Mouse (Mus musculus): ENCODE measurements around the gene Sh3bgrl. TPM values are rescaled to one million over a fixed set of nuclear protein-coding genes. Genes with fewer than 3 reads are reported as not detected.

The Sh3bgrl gene
- polyA plus RNA-seq, 1 experiment from 2014 or later: 50.9 TPM

- Histone ChIP-seq H3K4me2 (no peak overlapping the region), H3K36me3 (no peaks in the 10 kb centered on the region), H3K27me3 (no peaks in the 10 kb centered on the region), H3K9me3 (replicated peaks) (no peaks in the 10 kb centered on the region), H3K9ac (no peak overlapping the region), H3K4me3 (replicated peaks) (no peak overlapping the region), H3K4me1 (replicated peaks) (no peaks in the 10 kb centered on the region), H3K27ac (no peak overlapping the region)
- 71% methylated on average over 2 of the region's 2 CpGs for WGBS (ENCODE audit: insufficient replicate concordance)
- DNase-seq (no peak), ATAC-seq (ENCODE audit: low read depth) (no peak)
These were observed 38.3 kb downstream of the Sh3bgrl start for GRCm38 (mm10) chrX:109133500-109133899.

DNA sequence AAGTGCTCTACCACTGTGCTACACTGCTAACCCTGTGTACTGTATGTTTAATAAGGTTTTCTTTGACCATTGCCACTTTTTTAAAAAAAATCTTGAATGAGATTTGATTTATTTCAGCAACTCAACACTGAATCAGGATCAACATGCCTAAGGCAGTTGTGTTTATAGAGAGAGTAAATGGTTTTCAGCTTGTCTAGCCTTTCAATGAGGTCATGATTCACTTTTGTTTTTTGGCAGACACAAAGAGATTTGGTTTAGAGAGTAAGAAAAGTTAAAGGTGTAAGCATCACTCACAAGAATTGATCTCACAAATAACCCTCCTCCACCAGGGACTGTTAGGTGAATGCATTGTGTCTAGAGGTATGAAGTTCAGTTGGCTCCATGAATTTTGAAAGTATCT lies 41.1 kb downstream of the Sh3bgrl start:
- Histone ChIP-seq H3K9ac (no peak overlapping the region), H3K4me1 (replicated peaks) (no peaks in the 10 kb centered on the region), H3K9me3 (replicated peaks) (no peaks in the 10 kb centered on the region), H3K27ac (no peak overlapping the region), H3K4me2 (no peak overlapping the region), H3K4me3 (replicated peaks) (no peak overlapping the region), H3K36me3 (no peaks in the 10 kb centered on the region), H3K27me3 (no peaks in the 10 kb centered on the region)
- no peak for DNase-seq
- no peak for ATAC-seq (ENCODE audit: low read depth)

DNA sequence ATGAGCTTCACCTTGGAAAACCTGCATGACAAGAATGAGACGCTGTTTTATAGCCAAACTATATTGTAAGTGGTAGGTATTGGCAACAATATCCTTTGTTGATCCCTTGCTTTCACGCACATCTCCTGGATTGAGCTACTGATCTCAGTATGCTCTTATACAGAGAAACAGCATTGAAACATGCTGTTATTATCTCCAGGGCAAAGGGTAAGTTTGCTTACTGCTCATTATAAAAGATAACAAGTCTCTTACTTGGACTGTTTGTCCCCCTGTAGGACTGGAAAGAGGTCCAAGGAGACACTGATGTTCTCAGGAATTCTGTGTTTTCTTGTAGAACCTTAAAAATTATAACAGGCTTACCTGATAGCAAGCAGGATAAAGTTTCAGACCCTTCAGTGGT lies 41.7 kb downstream of the Sh3bgrl start:
- no peaks in the 10 kb centered on the region for H3K9me3 ChIP-seq (replicated peaks)
- H3K9ac ChIP-seq: no peak overlapping the region
- no peak for DNase-seq
- H3K36me3 ChIP-seq: no peaks in the 10 kb centered on the region
- H3K4me1 ChIP-seq (replicated peaks): no peaks in the 10 kb centered on the region
- no peak overlapping the region for H3K27ac ChIP-seq
- 77% methylated on average over 2 of the region's 2 CpGs for WGBS (ENCODE audit: insufficient replicate concordance)
- no peak for ATAC-seq (ENCODE audit: low read depth)
- H3K27me3 ChIP-seq: no peaks in the 10 kb centered on the region
- H3K4me2 ChIP-seq: no peak overlapping the region
- no peak overlapping the region for H3K4me3 ChIP-seq (replicated peaks)

GRCm38 (mm10) chrX:109137295-109137694 lies 42.1 kb downstream of the Sh3bgrl start:
- ATAC-seq (ENCODE audit: low read depth) (no peak), DNase-seq (no peak)
- Histone ChIP-seq H3K9ac (no peak overlapping the region), H3K36me3 (no peaks in the 10 kb centered on the region), H3K9me3 (replicated peaks) (no peaks in the 10 kb centered on the region), H3K4me3 (replicated peaks) (no peak overlapping the region), H3K27ac (no peak overlapping the region), H3K27me3 (no peaks in the 10 kb centered on the region), H3K4me2 (no peak overlapping the region), H3K4me1 (replicated peaks) (no peaks in the 10 kb centered on the region)
- WGBS (ENCODE audit: insufficient replicate concordance): 42% methylated on average over 2 of the region's 2 CpGs

- WGBS (ENCODE audit: insufficient replicate concordance): 54% methylated on average over 1 of the region's 1 CpGs
- Histone ChIP-seq H3K27ac (no peak overlapping the region), H3K36me3 (no peaks in the 10 kb centered on the region), H3K9me3 (replicated peaks) (no peaks in the 10 kb centered on the region), H3K4me2 (no peak overlapping the region), H3K4me3 (replicated peaks) (no peak overlapping the region), H3K27me3 (no peaks in the 10 kb centered on the region), H3K9ac (no peak overlapping the region), H3K4me1 (replicated peaks) (no peaks in the 10 kb centered on the region)
- no peak for ATAC-seq (ENCODE audit: low read depth)
- DNase-seq: no peak
These were observed 46.2 kb downstream of the Sh3bgrl start for GRCm38 (mm10) chrX:109141337-109141870.

GRCm38 (mm10) chrX:109142281-109142680 lies 47.1 kb downstream of the Sh3bgrl start:
- H3K4me2 ChIP-seq: no peak overlapping the region
- H3K9ac ChIP-seq: no peak overlapping the region
- DNase-seq (no peak), ATAC-seq (ENCODE audit: low read depth) (no peak)
- no peaks in the 10 kb centered on the region for H3K4me1 ChIP-seq (replicated peaks)
- H3K9me3 ChIP-seq (replicated peaks): no peaks in the 10 kb centered on the region
- no peaks in the 10 kb centered on the region for H3K27me3 ChIP-seq
- no peak overlapping the region for H3K27ac ChIP-seq
- 50% methylated on average over 4 of the region's 4 CpGs for WGBS (ENCODE audit: insufficient replicate concordance)
- H3K4me3 ChIP-seq (replicated peaks): no peak overlapping the region
- H3K36me3 ChIP-seq: no peaks in the 10 kb centered on the region

DNA sequence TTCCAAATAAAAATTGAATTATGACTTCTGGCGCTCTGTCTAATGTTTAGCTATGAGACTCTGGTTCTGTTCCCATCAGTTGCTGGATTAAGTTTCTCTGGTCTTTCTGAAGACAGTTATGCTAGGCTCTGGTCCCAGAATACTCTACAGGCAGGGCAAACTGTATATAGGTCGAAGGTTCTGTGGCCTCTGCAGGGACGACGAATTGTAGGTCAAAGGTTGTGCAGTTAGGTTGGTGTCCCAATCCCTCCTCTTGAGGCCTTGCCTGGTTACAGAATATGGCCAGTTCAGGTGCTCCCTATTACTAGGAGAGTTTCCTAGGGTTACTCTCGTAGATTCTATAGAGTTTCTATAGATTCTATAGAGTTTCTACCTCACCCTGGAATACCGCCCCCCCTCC lies 50.6 kb downstream of the Sh3bgrl start:
- Histone ChIP-seq H3K4me1 (replicated peaks) (no peaks in the 10 kb centered on the region), H3K36me3 (no peaks in the 10 kb centered on the region), H3K27me3 (no peaks in the 10 kb centered on the region), H3K4me3 (replicated peaks) (no peak overlapping the region), H3K4me2 (no peak overlapping the region), H3K9me3 (replicated peaks) (no peaks in the 10 kb centered on the region), H3K9ac (no peak overlapping the region), H3K27ac (no peak overlapping the region)
- WGBS (ENCODE audit: insufficient replicate concordance): 73% methylated on average over 6 of the region's 6 CpGs
- ATAC-seq (ENCODE audit: low read depth): 0 out of 2 replicates have a peak, but pooled peaks have one; percentile 51
- DNase-seq: no peak

- H3K4me2 ChIP-seq: no peak overlapping the region
- 84% methylated on average over 3 of the region's 3 CpGs for WGBS (ENCODE audit: insufficient replicate concordance)
- H3K27ac ChIP-seq: no peak overlapping the region
- no peak overlapping the region for H3K9ac ChIP-seq
- H3K9me3 ChIP-seq (replicated peaks): no peaks in the 10 kb centered on the region
- no peaks in the 10 kb centered on the region for H3K4me1 ChIP-seq (replicated peaks)
- no peak for DNase-seq
- H3K4me3 ChIP-seq (replicated peaks): no peak overlapping the region
- H3K36me3 ChIP-seq: no peaks in the 10 kb centered on the region
- ATAC-seq (ENCODE audit: low read depth): no peak
- H3K27me3 ChIP-seq: no peaks in the 10 kb centered on the region
These were observed 51.9 kb downstream of the Sh3bgrl start for GRCm38 (mm10) chrX:109147108-109147507.

DNA sequence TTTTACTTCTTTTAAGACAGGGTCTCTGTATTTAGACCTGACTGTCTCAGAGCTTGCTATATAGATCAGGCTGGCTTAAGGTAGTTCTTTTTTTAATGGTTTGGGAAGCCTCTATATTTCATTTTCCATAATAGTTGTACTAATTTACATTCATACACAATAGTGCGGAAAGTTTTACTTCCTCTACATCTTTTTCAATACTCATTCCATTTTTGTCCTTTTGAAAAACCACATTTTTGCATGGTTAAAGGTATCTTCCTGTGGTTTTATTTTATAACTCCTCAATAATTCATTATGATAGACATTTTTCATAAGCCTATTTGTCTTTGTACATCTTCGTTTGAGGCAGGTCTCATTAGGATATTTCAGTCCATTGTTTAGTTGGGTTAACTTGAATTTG lies 56.1 kb downstream of the Sh3bgrl start:
- no peak for ATAC-seq (ENCODE audit: low read depth)
- peaks cover 3% of the 10 kb centered on the region; the same call in 1 of the 2 replicates for H3K36me3 ChIP-seq
- no peak for DNase-seq
- H3K9ac ChIP-seq: no peak overlapping the region
- H3K4me3 ChIP-seq (replicated peaks): no peak overlapping the region
- H3K27me3 ChIP-seq: no peaks in the 10 kb centered on the region
- WGBS (ENCODE audit: insufficient replicate concordance): 76% methylated on average over 2 of the region's 2 CpGs
- no peak overlapping the region for H3K4me2 ChIP-seq
- H3K4me1 ChIP-seq (replicated peaks): no peaks in the 10 kb centered on the region
- no peaks in the 10 kb centered on the region for H3K9me3 ChIP-seq (replicated peaks)
- no peak overlapping the region for H3K27ac ChIP-seq

DNA sequence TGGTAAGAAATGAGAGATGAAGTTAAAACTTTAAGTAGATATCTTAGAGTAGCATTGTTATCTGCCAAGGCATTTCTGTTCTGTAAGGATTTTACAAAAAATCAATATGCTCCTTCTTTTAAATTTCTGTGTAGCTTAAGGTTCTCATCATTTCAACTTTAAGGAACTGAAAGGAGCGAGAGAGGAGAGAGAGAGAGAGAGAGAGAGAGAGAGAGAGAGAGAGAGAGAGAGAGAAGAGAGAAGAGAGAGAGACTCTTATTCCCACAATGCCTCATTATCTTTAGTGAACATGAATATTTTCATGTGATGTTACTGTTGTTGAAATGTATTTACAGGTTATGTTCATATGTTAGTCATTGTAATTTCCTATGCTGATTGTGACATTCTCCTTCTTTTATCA lies 65.2 kb downstream of the Sh3bgrl start:
- no peaks in the 10 kb centered on the region for H3K36me3 ChIP-seq
- H3K4me3 ChIP-seq (replicated peaks): no peak overlapping the region
- H3K4me1 ChIP-seq (replicated peaks): no peaks in the 10 kb centered on the region
- WGBS (ENCODE audit: insufficient replicate concordance): 75% methylated on average over 1 of the region's 1 CpGs
- no peaks in the 10 kb centered on the region for H3K9me3 ChIP-seq (replicated peaks)
- no peak overlapping the region for H3K27ac ChIP-seq
- no peak overlapping the region for H3K9ac ChIP-seq
- no peak overlapping the region for H3K4me2 ChIP-seq
- no peak for ATAC-seq (ENCODE audit: low read depth)
- no peaks in the 10 kb centered on the region for H3K27me3 ChIP-seq
- DNase-seq: no peak

- H3K27me3 ChIP-seq: no peaks in the 10 kb centered on the region
- DNase-seq: no peak
- no peak for ATAC-seq (ENCODE audit: low read depth)
- H3K9me3 ChIP-seq (replicated peaks): no peaks in the 10 kb centered on the region
- WGBS (ENCODE audit: insufficient replicate concordance): 45% methylated on average over 4 of the region's 4 CpGs
- H3K4me1 ChIP-seq (replicated peaks): no peaks in the 10 kb centered on the region
- no peak overlapping the region for H3K9ac ChIP-seq
- H3K27ac ChIP-seq: no peak overlapping the region
- no peak overlapping the region for H3K4me2 ChIP-seq
- H3K4me3 ChIP-seq (replicated peaks): no peak overlapping the region
- no peaks in the 10 kb centered on the region for H3K36me3 ChIP-seq
These were observed 65.7 kb downstream of the Sh3bgrl start for GRCm38 (mm10) chrX:109160901-109161300.

DNA sequence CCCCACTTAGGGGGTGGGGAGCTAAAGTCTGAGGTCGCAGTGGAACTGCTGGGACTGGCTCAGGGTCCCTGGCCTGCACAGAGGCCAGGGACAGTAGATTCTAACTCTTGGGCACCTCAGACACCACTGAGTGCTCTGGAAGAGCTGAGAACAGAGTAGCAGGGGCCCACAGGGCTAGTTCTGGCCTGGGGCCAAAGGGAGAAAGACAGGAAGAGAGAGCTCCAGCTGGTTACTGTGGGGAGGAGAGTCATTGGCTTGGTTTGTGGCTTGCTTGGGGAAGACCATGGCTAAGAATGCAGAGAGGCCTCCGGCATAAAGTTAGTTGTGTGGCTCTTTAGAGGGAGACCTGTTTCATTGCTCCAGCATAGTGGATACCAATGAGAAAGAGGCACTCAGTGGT lies 79.9 kb downstream of the Sh3bgrl start:
- Histone ChIP-seq H3K4me3 (replicated peaks) (no peak overlapping the region), H3K36me3 (no peaks in the 10 kb centered on the region)
- 51% methylated on average over 2 of the region's 2 CpGs for WGBS (ENCODE audit: insufficient replicate concordance)

More for the DNA sequence above, 79.9 kb downstream of the Sh3bgrl start:
- Histone ChIP-seq H3K9ac (no peak overlapping the region), H3K27ac (no peak overlapping the region), H3K4me1 (replicated peaks) (no peaks in the 10 kb centered on the region), H3K27me3 (no peaks in the 10 kb centered on the region), H3K9me3 (replicated peaks) (no peaks in the 10 kb centered on the region), H3K4me2 (no peak overlapping the region)
- DNase-seq (no peak), ATAC-seq (ENCODE audit: low read depth) (no peak)
